Mouse (Mus musculus): ENCODE measurements around the gene Rab3ip.
A peak's percentile ranks its signal among the peaks of the same experiment; 100 is the strongest.

Gene Rab3ip

DNA sequence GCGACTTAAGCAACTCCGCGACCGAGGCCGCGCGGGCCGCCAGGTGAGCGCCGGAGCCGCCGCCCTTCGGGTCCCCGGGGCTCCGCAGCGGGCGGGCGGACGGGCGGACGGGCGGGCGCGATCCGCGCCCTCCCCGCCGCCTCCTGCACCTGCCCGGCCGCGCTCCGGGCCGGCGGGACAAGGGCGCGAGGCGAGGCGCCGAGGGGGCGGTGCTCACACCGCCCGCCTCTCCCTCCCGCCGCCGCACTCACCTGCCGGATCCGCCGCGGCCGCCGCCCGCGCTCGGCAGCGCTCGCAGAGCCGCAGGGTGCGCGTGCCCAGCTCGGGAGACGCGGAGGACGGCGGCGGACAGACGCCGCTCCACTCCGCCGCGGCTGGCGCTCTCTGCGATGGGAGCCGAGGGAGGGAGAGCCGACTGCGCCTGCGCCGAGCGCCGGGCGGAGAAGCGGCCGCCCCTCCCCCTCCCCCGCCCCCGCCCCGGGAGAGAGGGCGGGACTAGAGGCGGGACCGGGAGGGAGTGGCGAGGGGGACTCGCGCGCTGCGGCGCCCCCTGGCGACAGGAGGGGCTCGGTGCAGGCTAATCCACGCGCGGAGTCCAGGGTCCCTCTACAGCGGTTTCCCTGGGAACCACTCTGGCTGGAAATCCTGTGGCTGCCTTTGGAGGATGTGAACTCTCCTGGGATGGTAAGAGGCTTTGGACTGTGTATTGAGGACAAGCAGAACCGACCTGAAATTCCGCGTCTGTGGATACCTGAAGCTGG is at the start of gene Rab3ip:
Gene Rab3ip (minus strand): TSS at position 761 of the 761 bp plus-strand sequence.
- DNase-seq = peak; percentile 92

GRCm38 (mm10) chr10:116998716-116999455 is 48.3 kb upstream of the Rab3ip start:
- DNase-seq = no peak

- DNase-seq = no peak
These were observed 45.6 kb upstream of the Rab3ip start for GRCm38 (mm10) chr10:116996236-116996600.

DNA sequence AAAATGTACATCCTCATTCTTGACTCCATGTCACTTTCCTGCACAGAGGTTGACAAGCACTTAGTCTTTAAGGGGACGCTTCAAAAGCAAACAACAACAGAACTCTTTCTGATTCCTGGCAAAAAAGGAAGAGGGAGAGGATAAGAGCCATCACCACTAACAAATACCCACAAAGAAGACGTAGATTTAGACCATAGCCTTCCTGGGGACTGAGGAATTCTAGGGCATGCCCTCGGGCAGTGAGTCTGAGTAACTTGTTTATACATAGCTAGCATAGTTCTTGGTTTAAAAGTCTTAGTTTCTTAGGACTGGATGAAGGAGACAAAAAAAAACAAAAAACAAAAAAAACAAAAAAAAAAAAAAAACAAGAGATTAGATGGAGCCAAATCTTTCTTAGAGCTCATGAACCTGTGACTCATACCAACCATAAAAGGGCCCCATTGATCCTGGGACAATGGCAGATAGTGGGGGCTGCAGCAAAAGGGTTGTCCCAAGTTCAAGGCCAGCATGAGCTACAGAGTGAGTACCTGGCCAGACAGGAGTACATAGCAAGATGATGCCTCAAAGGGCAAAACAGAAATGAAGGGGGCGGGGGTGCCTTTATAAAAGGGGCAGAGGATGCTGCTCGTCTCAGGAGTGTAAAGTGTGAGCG is 45.1 kb upstream of the Rab3ip start:
- no peak for DNase-seq

DNA sequence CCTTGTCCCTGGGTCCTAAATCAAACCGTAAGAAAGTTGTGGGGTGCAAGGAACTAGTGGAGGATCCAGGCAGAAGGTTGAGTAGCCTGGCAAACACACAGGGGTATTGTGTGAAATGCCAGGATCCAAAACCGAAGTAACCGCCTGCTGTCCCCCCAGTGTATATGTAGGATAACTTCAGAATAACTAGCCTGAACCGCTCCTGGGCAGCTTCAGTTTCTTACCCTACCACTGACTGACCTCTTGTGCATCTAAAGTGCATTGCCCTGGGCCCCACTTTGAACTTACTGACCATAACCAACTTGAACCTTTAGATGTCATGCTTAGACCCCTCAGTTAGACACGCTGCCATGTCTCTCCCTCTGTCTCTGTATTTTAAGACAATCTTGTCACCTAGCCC is 44.6 kb upstream of the Rab3ip start:
- no peak for DNase-seq

DNA sequence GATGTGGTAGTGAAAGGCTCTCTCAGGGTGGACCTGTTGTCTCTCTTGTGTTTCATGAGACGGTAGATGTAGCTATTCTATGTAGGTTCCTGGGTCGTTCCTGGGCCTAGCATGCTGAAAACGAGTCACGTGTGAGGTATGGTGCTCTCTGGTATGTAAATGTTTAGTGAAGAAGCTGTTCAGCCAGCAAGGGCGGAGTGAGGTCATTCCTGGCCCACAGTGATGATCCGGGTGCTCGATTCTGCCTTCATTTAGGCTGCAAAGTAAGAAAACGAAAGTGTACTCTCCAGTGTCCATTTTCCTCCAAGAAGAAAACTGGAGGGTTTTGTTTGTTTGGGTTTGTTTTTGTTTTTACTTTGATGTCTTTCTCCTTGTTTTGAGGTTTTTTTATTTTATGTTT is 43.4 kb upstream of the Rab3ip start:
- DNase-seq = no peak

- no peak for DNase-seq
These were observed 35.9 kb upstream of the Rab3ip start, which contains the start of gene Best3 for GRCm38 (mm10) chr10:116986264-116987082. Gene Best3, plus strand, starts transcription at chr10:116986314.

GRCm38 (mm10) chr10:116984836-116985235 is 34.3 kb upstream of the Rab3ip start:
- DNase-seq = no peak

DNA sequence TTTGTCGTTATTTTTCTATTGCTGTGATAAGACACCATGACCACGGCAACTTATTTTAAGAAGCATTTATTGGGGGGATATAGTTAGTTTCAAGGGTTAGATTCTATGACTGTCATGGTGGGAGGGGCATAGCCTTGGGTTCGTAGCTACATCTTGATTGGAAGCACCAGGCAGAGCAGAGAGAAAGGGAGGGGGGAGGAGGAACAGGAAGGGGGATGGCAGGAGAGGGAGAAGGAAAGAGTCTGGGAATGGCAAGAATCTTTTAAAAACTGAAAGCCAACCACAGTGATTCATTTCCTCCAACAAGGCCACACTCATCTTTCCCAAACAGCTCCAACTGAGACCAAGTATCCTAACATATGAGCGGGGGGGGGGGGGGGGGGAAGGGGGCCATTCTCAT is 32.0 kb upstream of the Rab3ip start:
- DNase-seq = no peak

- peak; percentile 42 for DNase-seq
These were observed 30.3 kb upstream of the Rab3ip start for GRCm38 (mm10) chr10:116980888-116981287.

GRCm38 (mm10) chr10:116980273-116980672 is 29.7 kb upstream of the Rab3ip start:
- DNase-seq = no peak

DNA sequence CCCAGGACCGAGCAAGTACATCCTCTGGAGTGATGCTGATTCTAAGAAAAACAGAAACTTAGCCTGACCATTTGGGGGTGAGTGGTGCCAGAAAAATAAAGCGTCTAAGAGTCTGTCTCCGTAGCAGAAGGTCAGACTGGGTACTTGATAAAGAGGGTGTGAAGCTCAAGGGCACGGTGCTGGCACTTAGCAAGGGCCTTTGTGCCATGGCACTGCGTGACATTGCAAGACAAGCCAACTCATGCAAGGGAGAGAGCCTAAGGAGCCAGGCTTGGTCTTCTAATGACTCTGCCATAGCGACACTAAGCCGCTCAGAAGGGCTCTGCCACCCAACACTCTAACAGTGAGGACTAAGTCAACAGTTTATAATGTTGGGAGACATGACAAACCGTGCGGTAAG is 28.3 kb upstream of the Rab3ip start:
- DNase-seq = no peak

GRCm38 (mm10) chr10:116977858-116978257 is 27.3 kb upstream of the Rab3ip start:
- no peak for DNase-seq

DNA sequence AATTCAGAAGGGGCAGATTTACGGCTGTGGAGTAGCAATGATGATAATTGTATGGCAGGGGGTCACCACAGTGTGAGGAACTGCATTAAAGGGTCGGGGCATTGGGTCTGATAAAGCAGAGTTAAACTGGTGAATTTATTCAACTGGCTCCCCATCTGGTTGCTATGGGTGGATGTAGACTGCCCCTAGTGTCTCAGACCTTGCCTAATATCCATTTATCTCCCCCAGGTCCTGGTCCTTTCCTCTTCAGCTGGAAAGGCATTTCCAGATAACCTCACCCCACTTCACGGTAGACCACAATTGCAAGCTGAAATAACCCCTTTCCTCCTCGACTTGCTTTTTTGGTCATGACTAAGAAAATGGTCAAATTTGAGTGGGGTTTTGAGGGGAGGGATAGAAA is 26.9 kb upstream of the Rab3ip start:
- no peak for DNase-seq

DNA sequence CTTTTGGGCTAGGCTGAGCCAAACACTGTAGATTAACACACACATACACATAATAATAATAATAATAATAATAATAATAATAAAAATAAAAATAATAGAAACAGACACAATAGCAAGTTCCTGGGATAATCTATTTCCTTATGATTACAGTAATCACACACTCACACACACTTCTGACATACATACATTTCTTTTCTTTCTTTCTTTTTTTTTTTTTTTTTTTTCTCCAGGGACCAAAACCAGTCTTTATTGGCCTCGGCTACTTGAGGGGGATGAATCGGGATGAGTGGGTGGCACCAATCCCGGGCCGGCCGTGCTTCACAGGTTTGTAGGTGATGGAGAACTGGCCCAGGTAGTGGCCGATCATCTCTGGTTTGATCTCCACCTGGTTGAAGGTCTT is 21.9 kb upstream of the Rab3ip start, which contains the start of gene Gm10271:
Gene Gm10271 (minus strand): TSS at position 101 of the 400 bp plus-strand sequence.
- no peak for DNase-seq

GRCm38 (mm10) chr10:116968741-116969140 is 18.2 kb upstream of the Rab3ip start:
- DNase-seq = no peak

- DNase-seq = no peak
These were observed 15.5 kb upstream of the Rab3ip start for GRCm38 (mm10) chr10:116966065-116966464.

DNA sequence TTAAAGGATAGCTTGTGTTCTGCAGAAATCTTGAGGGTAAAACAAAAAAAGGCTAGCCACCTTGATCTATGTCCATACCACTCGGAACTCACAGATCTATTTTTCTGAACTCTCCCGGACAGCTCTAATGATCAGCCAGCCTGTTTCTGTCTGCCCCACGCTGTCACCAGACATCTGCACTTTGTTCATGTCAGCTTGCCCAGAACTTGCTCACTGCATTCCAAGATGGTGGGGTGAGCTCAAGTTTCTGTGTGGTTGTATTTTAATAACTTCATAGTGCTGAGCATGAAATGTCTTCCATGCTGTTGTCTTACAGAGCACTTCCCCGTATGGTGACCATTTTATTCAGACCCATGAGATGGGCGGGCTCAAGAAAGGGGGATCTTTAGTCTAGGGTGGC is 14.7 kb upstream of the Rab3ip start:
- no peak for DNase-seq

DNA sequence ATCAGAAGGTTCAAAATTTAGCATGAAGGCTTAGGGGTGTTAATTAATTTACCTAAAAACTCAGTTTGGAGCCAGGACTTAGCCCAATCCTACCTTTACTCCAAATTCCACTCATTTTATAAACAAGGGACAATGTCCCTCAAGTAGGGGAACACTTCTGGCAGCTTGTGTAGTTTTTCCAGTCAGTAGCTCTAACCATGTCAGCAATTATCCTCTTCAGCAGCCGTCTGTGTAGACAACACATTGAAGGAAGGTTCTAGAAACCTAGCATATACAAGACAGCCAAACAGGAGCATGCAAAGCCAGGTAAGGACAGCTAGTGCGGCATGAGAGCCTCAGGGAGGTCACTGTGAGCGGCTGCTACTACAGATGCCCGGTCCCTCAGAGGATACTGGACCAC is 14.0 kb upstream of the Rab3ip start:
- DNase-seq = no peak

DNA sequence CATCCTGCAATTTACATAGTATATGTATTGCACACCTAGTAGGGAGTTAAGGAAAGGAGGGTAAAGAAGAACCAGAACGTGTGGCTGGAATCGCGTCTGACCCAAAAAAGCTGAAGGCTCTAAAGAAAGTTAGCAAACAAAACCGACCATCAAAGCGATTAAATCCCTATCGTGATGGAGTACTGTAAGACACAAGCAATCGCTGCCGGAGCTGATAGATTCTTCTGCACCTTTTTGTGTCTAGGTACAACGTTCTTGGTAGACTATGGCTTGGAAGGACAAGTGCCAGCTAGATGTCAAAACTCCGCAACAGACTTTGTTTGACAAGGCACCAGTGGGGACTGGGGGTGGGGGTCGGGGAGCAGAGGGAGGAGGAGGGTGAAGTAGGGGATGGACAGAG is 13.5 kb upstream of the Rab3ip start:
- no peak for DNase-seq

DNA sequence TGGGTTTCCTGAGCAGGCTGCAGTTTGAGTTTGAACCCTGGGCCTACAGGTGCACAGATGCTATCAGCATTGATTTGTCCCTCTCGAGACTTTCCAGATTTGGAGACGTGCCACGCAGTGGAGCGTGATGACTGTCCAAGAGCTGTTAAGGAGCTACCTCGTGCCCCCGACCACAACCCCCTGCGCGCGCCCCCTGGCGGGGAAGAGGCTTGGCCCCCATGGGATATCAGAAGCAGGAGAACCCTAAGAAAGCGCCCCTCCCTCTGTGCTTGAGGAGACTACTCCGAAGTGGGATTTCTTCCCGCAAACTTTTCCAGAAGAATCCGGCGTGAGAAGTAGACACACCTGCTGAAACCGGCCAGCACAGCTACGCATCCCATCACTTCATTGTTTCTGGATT is 12.2 kb upstream of the Rab3ip start:
- peak; percentile 43 for DNase-seq

- no peak for DNase-seq
These were observed 11.6 kb upstream of the Rab3ip start for GRCm38 (mm10) chr10:116962152-116962551.

Measured in thymus, postnatal 25 days (tissue).